Mouse (Mus musculus): ENCODE data around the gene Clca4b. TPM values are rescaled to one million over a fixed set of nuclear protein-coding genes. Genes with fewer than 3 reads are reported as not detected.

Gene Clca4b
- polyA plus RNA-seq (2012; rRNA removed) = 0.08 TPM in 1 of 2 replicates, not detected in the other
- not detected in 2 replicates for polyA plus RNA-seq (2014; fragmentation: Nextera tagmentation; extraction: Ambion mirVana)

- ATAC-seq (ENCODE audit: low FRiP score, low read depth) = no peak
- no peak within 1 kb of the TSS for H3K27ac ChIP-seq (replicated peaks; ENCODE audit: low read depth, low read length)
- no peak within 1 kb of the TSS for H3K4me3 ChIP-seq (replicated peaks; ENCODE audit: low read length)
- no peak within 1 kb of the TSS for H3K4me2 ChIP-seq (replicated peaks; ENCODE audit: low read depth, low read length, severe bottlenecking)
- H3K9ac ChIP-seq (ENCODE audit: low read depth, low read length, severe bottlenecking) = no peak within 1 kb of the TSS
- no peaks in the 10 kb centered on the region for H3K36me3 ChIP-seq (ENCODE audit: control insufficient read depth, insufficient read depth, low read length)
- no peaks in the 10 kb centered on the region for H3K9me3 ChIP-seq (ENCODE audit: control insufficient read depth, low read length)
- no peak for DNase-seq (ENCODE audit: low spot score)
- no peaks in the 10 kb centered on the region for H3K27me3 ChIP-seq (ENCODE audit: control insufficient read depth, insufficient read depth, low read length)
- H3K4me1 ChIP-seq (ENCODE audit: control insufficient read depth, insufficient read depth, low read length) = no peaks in the 10 kb centered on the region
- no peak for TF ChIP-seq POLR2A (IDR thresholded peaks at IDR 0.05; ENCODE audit: borderline replicate concordance, extremely low read depth, insufficient read depth, insufficient read length)
These were observed at the start of gene Clca4b for GRCm38 (mm10) chr3:144932335-144932734. Clca4b (minus strand) TSS chr3:144932529.

- no peak for ATAC-seq (ENCODE audit: low FRiP score, low read depth)
- WGBS = 79% methylated on average over 6 of the region's 6 CpGs
These were observed 48.2 kb upstream of the Clca4b start for GRCm38 (mm10) chr3:144980551-144980950.

GRCm38 (mm10) chr3:144977631-144978030, 45.3 kb upstream of the Clca4b start:
- no peak overlapping the region for H3K4me2 ChIP-seq (replicated peaks; ENCODE audit: low read depth, low read length, severe bottlenecking)
- WGBS = 52% methylated on average over 4 of the region's 4 CpGs
- DNase-seq (ENCODE audit: low spot score) = no peak
- H3K4me1 ChIP-seq (ENCODE audit: control insufficient read depth, insufficient read depth, low read length) = no peaks in the 10 kb centered on the region
- H3K4me3 ChIP-seq (replicated peaks; ENCODE audit: low read length) = no peak overlapping the region
- no peaks in the 10 kb centered on the region for H3K36me3 ChIP-seq (ENCODE audit: control insufficient read depth, insufficient read depth, low read length)
- no peaks in the 10 kb centered on the region for H3K9me3 ChIP-seq (ENCODE audit: control insufficient read depth, low read length)
- no peak overlapping the region for H3K27ac ChIP-seq (replicated peaks; ENCODE audit: low read depth, low read length)
- no peaks in the 10 kb centered on the region for H3K27me3 ChIP-seq (ENCODE audit: control insufficient read depth, insufficient read depth, low read length)
- no peak for TF ChIP-seq POLR2A (IDR thresholded peaks at IDR 0.05; ENCODE audit: borderline replicate concordance, extremely low read depth, insufficient read depth, insufficient read length)
- ATAC-seq (ENCODE audit: low FRiP score, low read depth) = no peak
- H3K9ac ChIP-seq (ENCODE audit: low read depth, low read length, severe bottlenecking) = no peak overlapping the region

More at GRCm38 (mm10) chr3:144980551-144980950, 48.2 kb upstream of the Clca4b start:
- H3K4me3 ChIP-seq (replicated peaks; ENCODE audit: low read length) = no peak overlapping the region
- no peaks in the 10 kb centered on the region for H3K27me3 ChIP-seq (ENCODE audit: control insufficient read depth, insufficient read depth, low read length)
- no peak overlapping the region for H3K4me2 ChIP-seq (replicated peaks; ENCODE audit: low read depth, low read length, severe bottlenecking)
- no peaks in the 10 kb centered on the region for H3K4me1 ChIP-seq (ENCODE audit: control insufficient read depth, insufficient read depth, low read length)
- no peak overlapping the region for H3K9ac ChIP-seq (ENCODE audit: low read depth, low read length, severe bottlenecking)
- H3K27ac ChIP-seq (replicated peaks; ENCODE audit: low read depth, low read length) = no peak overlapping the region
- H3K36me3 ChIP-seq (ENCODE audit: control insufficient read depth, insufficient read depth, low read length) = no peaks in the 10 kb centered on the region
- no peak for DNase-seq (ENCODE audit: low spot score)
- no peaks in the 10 kb centered on the region for H3K9me3 ChIP-seq (ENCODE audit: control insufficient read depth, low read length)
- TF ChIP-seq POLR2A (IDR thresholded peaks at IDR 0.05; ENCODE audit: borderline replicate concordance, extremely low read depth, insufficient read depth, insufficient read length) = no peak

- DNase-seq (ENCODE audit: low spot score) (no peak), ATAC-seq (ENCODE audit: low FRiP score, low read depth) (no peak)
- 62% methylated on average over 1 of the region's 1 CpGs for WGBS
- H3K4me1 ChIP-seq (ENCODE audit: control insufficient read depth, insufficient read depth, low read length) = no peaks in the 10 kb centered on the region
- no peak overlapping the region for H3K4me2 ChIP-seq (replicated peaks; ENCODE audit: low read depth, low read length, severe bottlenecking)
- no peaks in the 10 kb centered on the region for H3K36me3 ChIP-seq (ENCODE audit: control insufficient read depth, insufficient read depth, low read length)
- H3K27ac ChIP-seq (replicated peaks; ENCODE audit: low read depth, low read length) = no peak overlapping the region
- TF ChIP-seq POLR2A (IDR thresholded peaks at IDR 0.05; ENCODE audit: borderline replicate concordance, extremely low read depth, insufficient read depth, insufficient read length) = no peak
- H3K27me3 ChIP-seq (ENCODE audit: control insufficient read depth, insufficient read depth, low read length) = no peaks in the 10 kb centered on the region
- no peaks in the 10 kb centered on the region for H3K9me3 ChIP-seq (ENCODE audit: control insufficient read depth, low read length)
- no peak overlapping the region for H3K9ac ChIP-seq (ENCODE audit: low read depth, low read length, severe bottlenecking)
- H3K4me3 ChIP-seq (replicated peaks; ENCODE audit: low read length) = no peak overlapping the region
These were observed 43.8 kb upstream of the Clca4b start for GRCm38 (mm10) chr3:144976091-144976490.

GRCm38 (mm10) chr3:144974945-144975344, 42.6 kb upstream of the Clca4b start, which contains the start of gene Clca4a:
Clca4a (minus strand) TSS chr3:144975045.
- no peak for DNase-seq (ENCODE audit: low spot score)
- no peak for ATAC-seq (ENCODE audit: low FRiP score, low read depth)
- Histone ChIP-seq H3K27me3 (ENCODE audit: control insufficient read depth, insufficient read depth, low read length) (no peaks in the 10 kb centered on the region), H3K9me3 (ENCODE audit: control insufficient read depth, low read length) (no peaks in the 10 kb centered on the region), H3K4me1 (ENCODE audit: control insufficient read depth, insufficient read depth, low read length) (no peaks in the 10 kb centered on the region), H3K9ac (ENCODE audit: low read depth, low read length, severe bottlenecking) (no peak within 1 kb of the TSS), H3K36me3 (ENCODE audit: control insufficient read depth, insufficient read depth, low read length) (no peaks in the 10 kb centered on the region), H3K4me2 (replicated peaks; ENCODE audit: low read depth, low read length, severe bottlenecking) (no peak within 1 kb of the TSS), H3K27ac (replicated peaks; ENCODE audit: low read depth, low read length) (no peak within 1 kb of the TSS), H3K4me3 (replicated peaks; ENCODE audit: low read length) (no peak within 1 kb of the TSS)
- TF ChIP-seq POLR2A (IDR thresholded peaks at IDR 0.05; ENCODE audit: borderline replicate concordance, extremely low read depth, insufficient read depth, insufficient read length) = no peak
